Mouse (Mus musculus) kidney, postnatal 0 days (tissue): ENCODE results near the gene Col19a1. TPM values are rescaled to one million over a fixed set of nuclear protein-coding genes. Genes with fewer than 3 reads are reported as not detected.
A peak's percentile ranks its signal among the peaks of the same experiment; 100 is the strongest.

Experiments used
- ATAC-seq: fragments of 200-750 bp; cut with Nextera tagmentation; replicated peaks from 2 replicates; pipeline ENCODE4 v1.8.0; 2017; ENCODE audit warnings: low read depth, moderate number of reproducible peaks, moderate TSS enrichment, moderate library complexity; ENCODE audit not compliant: low FRiP score
- DNase-seq: peaks from one replicate; pipeline ENCODE4 v3.0.0-alpha.2; 2016; ENCODE audit warnings: low spot score
- H3K27ac ChIP-seq: fragments of 300-500 bp; sonication (generic); 2 replicates; pipeline ENCODE4 v1.5.1; 2014; ENCODE audit warnings: mild to moderate bottlenecking
- H3K27me3 ChIP-seq: fragments of 300-500 bp; sonication (generic); 2 replicates; pipeline ENCODE4 v1.6.1; 2014; ENCODE audit warnings: low read length, mixed read lengths; ENCODE audit not compliant: insufficient read depth
- H3K36me3 ChIP-seq: fragments of 300-500 bp; sonication (generic); 2 replicates; pipeline ENCODE4 v1.6.1; 2014; ENCODE audit warnings: low read length, mixed read lengths; ENCODE audit not compliant: insufficient read depth
- H3K4me1 ChIP-seq: fragments of 300-500 bp; sonication (generic); replicated peaks from 2 replicates; pipeline ENCODE4 v1.6.1; 2014; ENCODE audit warnings: antibody characterized with exemption, low read length, mixed read lengths; ENCODE audit not compliant: insufficient read depth
- H3K4me2 ChIP-seq: fragments of 300-500 bp; sonication (generic); 2 replicates; pipeline ENCODE4 v1.6.1; 2014; ENCODE audit warnings: mild to moderate bottlenecking, low read length, moderate library complexity, mixed read lengths
- H3K4me3 ChIP-seq: fragments of 300-500 bp; sonication (generic); replicated peaks from 2 replicates; pipeline ENCODE4 v1.5.1; 2014; ENCODE audit warnings: low read depth, low read length
- H3K9ac ChIP-seq: fragments of 300-500 bp; sonication (generic); 2 replicates; pipeline ENCODE4 v1.6.1; 2014; ENCODE audit warnings: low read depth, low read length
- H3K9me3 ChIP-seq: fragments of 300-500 bp; sonication (generic); replicated peaks from 2 replicates; pipeline ENCODE4 v1.6.1; 2016; ENCODE audit warnings: low read length, inconsistent platforms, mixed read lengths
- CTCF ChIP-seq: IDR thresholded peaks from 2 replicates; pipeline ENCODE4 v1.5.1; 2016; ENCODE audit warnings: antibody characterized with exemption, low read depth, mild to moderate bottlenecking, moderate library complexity
- WGBS: fragments of 180-500 bp; shearing (Covaris S2); extraction: QIAGEN DNeasy Blood & Tissue Kit; methylation state at CpG from one replicate; pipeline ENCODE4 v1.1.7; 2014; 5-methylcytosine and 5-hydroxymethylcytosine counted together
- polyA plus RNA-seq: library from polyadenylated mRNA; unstranded; fragments of >200 nt; fragmentation: Nextera tagmentation; extraction: Ambion mirVana; gene quantifications from 2 replicates; pipeline ENCODE4 v1.2.1, GENCODE M21; 2015

Gene Col19a1
- polyA plus RNA-seq, 1 experiment from 2014 or later = 0.16 TPM

- no peaks in the 10 kb centered on the region for H3K9me3 ChIP-seq
- no peak overlapping the region for H3K27ac ChIP-seq
- DNase-seq (no peak), ATAC-seq (no peak)
- no peak for TF ChIP-seq CTCF
- H3K9ac ChIP-seq = no peak overlapping the region
- no peaks in the 10 kb centered on the region for H3K4me1 ChIP-seq
- H3K4me3 ChIP-seq = no peak overlapping the region
- H3K27me3 ChIP-seq = no peaks in the 10 kb centered on the region
- H3K36me3 ChIP-seq = no peaks in the 10 kb centered on the region
- 77% methylated on average over 5 of the region's 5 CpGs for WGBS
- no peak overlapping the region for H3K4me2 ChIP-seq
Measured at GRCm38 (mm10) chr1:24347621-24348160, 239.6 kb downstream of the Col19a1 start.

DNA sequence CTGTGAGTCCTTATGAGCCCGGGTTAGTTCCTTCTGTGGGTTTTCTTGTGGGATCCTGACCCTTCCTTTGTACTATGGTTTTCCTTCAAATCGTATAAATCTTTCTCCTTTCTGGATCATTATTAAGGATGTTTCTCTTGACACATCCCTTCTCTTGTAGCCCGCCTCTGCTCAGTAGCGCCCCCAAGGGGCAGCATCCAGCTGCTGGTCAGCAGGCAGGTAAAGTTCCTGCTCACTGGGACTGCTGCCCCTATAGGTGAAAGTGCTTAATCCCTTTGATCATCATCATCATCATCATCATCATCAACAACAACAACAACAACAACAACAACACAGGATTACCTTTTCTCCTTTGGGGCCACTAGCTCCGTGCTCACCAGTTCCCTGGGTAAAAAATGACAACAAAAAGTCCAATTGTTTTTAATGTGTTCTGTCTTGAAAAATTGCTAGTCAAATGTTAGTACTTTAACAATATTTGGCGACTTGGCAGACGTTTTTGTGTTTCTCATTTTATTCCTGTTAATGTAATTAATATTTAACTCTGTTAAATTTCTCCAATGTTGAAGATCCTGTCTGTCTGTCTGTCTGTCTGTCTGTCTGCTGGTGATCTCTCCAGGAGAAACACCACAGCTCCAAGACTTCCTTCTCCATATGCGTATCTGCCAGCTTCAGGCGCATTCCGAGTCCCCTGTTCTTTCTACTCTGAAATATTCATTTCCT is 249.6 kb downstream of the Col19a1 start:
- TF ChIP-seq CTCF = 0 out of 2 replicates have a peak, but pooled peaks have one; percentile 11
- Histone ChIP-seq H3K9me3 (no peaks in the 10 kb centered on the region), H3K27ac (no peak overlapping the region), H3K4me1 (no peaks in the 10 kb centered on the region), H3K4me3 (no peak overlapping the region), H3K4me2 (no peak overlapping the region), H3K36me3 (no peaks in the 10 kb centered on the region), H3K27me3 (no peaks in the 10 kb centered on the region), H3K9ac (no peak overlapping the region)
- ATAC-seq (no peak), DNase-seq (no peak)
- 84% methylated on average over 10 of the region's 10 CpGs for WGBS

- Histone ChIP-seq H3K9ac (no peak overlapping the region), H3K4me2 (no peak overlapping the region), H3K27ac (no peak overlapping the region), H3K9me3 (no peaks in the 10 kb centered on the region), H3K4me3 (no peak overlapping the region), H3K27me3 (no peaks in the 10 kb centered on the region), H3K36me3 (no peaks in the 10 kb centered on the region), H3K4me1 (no peaks in the 10 kb centered on the region)
- WGBS = 68% methylated on average over 3 of the region's 3 CpGs
- no peak for TF ChIP-seq CTCF
- DNase-seq = no peak
- no peak for ATAC-seq
Measured at GRCm38 (mm10) chr1:24336051-24336450, 251.2 kb downstream of the Col19a1 start.

GRCm38 (mm10) chr1:24316961-24317589 is 270.2 kb downstream of the Col19a1 start:
- Histone ChIP-seq H3K27ac (no peak overlapping the region), H3K9ac (no peak overlapping the region), H3K4me3 (no peak overlapping the region), H3K9me3 (no peaks in the 10 kb centered on the region), H3K4me1 (no peaks in the 10 kb centered on the region), H3K36me3 (no peaks in the 10 kb centered on the region), H3K4me2 (no peak overlapping the region), H3K27me3 (no peaks in the 10 kb centered on the region)
- no peak for TF ChIP-seq CTCF
- 70% methylated on average over 6 of the region's 6 CpGs for WGBS
- DNase-seq (no peak), ATAC-seq (no peak)

GRCm38 (mm10) chr1:24316490-24316889 is 270.8 kb downstream of the Col19a1 start:
- Histone ChIP-seq H3K9me3 (no peaks in the 10 kb centered on the region), H3K36me3 (no peaks in the 10 kb centered on the region), H3K4me3 (no peak overlapping the region), H3K27me3 (no peaks in the 10 kb centered on the region), H3K4me2 (no peak overlapping the region), H3K9ac (no peak overlapping the region), H3K4me1 (no peaks in the 10 kb centered on the region), H3K27ac (no peak overlapping the region)
- DNase-seq = no peak
- TF ChIP-seq CTCF = no peak
- WGBS = 83% methylated on average over 3 of the region's 3 CpGs
- ATAC-seq = no peak

- no peak overlapping the region for H3K4me3 ChIP-seq
- no peak overlapping the region for H3K4me2 ChIP-seq
- no peaks in the 10 kb centered on the region for H3K9me3 ChIP-seq
- no peak for TF ChIP-seq CTCF
- WGBS = 43% methylated on average over 4 of the region's 4 CpGs
- H3K27me3 ChIP-seq = no peaks in the 10 kb centered on the region
- no peaks in the 10 kb centered on the region for H3K36me3 ChIP-seq
- H3K9ac ChIP-seq = no peak overlapping the region
- H3K4me1 ChIP-seq = no peaks in the 10 kb centered on the region
- H3K27ac ChIP-seq = no peak overlapping the region
- ATAC-seq = no peak
- DNase-seq = no peak
Measured at GRCm38 (mm10) chr1:24310847-24311246, 276.4 kb downstream of the Col19a1 start.
